Mouse (Mus musculus): ENCODE measurements around the gene Fus.

DNA sequence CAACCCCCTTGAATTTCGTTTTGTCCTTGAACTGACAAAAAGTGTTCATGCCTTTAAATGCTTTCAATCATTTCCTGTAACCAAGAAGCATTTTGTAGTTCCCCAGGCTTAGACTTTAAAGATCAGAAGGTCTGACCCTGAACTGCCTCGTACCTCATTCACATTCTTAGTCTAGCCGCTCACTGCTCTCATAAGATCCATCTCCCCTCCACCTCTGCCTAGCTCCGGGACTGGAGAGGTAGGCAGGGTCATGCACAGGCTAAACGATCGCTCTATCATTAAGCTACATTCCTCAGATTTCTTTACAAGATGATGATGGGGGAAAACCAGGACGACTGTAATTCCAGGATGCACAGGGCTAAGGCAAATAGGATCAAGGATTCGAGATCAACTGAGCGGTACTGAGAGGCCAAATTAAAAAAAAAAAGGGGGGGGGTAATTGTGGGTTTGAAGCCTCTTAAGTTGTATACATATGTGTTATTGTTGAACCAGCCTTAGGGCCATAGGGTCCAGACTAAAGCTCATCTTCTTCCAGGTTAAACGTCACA is 812 bp upstream of the Fus start:
- no peak for TF ChIP-seq EP300 (IDR thresholded peaks at IDR 0.05; ENCODE audit: low read depth)
- no peak for TF ChIP-seq CTCF (IDR thresholded peaks at IDR 0.05; ENCODE audit: low read depth)

Measured in heart, postnatal 0 days (tissue).